Mouse (Mus musculus): ENCODE results near the gene Atp5j2. TPM values are rescaled to one million over a fixed set of nuclear protein-coding genes. Genes with fewer than 3 reads are reported as not detected.
"Not testable (repeated sequence)": the region's sequence is repeated elsewhere in the genome, so short reads cannot be mapped to it uniquely, and the experiment has no call there.

Atp5j2 gene
- polyA plus RNA-seq, 1 experiment from 2014 or later = 600 TPM

DNA sequence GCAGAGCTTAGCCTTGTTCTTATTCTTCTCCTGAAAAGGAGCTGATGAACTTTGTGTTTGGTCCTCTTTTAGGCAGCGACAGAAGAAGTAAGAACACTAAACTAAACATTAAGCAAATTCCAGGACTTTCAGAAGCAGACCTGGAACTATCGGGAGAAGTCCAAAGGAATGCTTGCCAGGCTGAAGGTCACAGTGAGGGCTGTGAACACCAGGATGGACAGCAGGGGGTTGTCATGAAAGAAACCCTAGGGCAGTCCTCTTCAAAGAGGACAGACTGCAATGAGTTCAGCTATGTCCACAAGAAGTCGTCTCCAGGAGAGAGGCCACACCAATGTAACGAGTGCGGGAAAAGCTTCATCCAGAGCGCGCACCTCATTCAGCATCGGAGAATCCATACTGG lies 28.1 kb upstream of the Atp5j2 start:
- Histone ChIP-seq H3K36me3 (ENCODE audit: control insufficient read depth, insufficient read depth, low read length) (peaks cover 25% of the 10 kb centered on the region), H3K9ac (ENCODE audit: low read depth, low read length) (no peak overlapping the region), H3K27me3 (ENCODE audit: control insufficient read depth, insufficient read depth, low read depth, low read length) (no peaks in the 10 kb centered on the region), H3K4me2 (ENCODE audit: low read length) (no peak overlapping the region), H3K27ac (ENCODE audit: low read length) (no peak overlapping the region), H3K4me3 (ENCODE audit: low read depth, low read length) (no peak overlapping the region), H3K4me1 (ENCODE audit: control insufficient read depth, insufficient read depth, low read length) (no peaks in the 10 kb centered on the region), H3K9me3 (replicated peaks; ENCODE audit: control insufficient read depth, low read length, poor library complexity, severe bottlenecking) (no peaks in the 10 kb centered on the region)
- no peak for ATAC-seq
- WGBS = 95% methylated on average over 8 of the region's 8 CpGs

DNA sequence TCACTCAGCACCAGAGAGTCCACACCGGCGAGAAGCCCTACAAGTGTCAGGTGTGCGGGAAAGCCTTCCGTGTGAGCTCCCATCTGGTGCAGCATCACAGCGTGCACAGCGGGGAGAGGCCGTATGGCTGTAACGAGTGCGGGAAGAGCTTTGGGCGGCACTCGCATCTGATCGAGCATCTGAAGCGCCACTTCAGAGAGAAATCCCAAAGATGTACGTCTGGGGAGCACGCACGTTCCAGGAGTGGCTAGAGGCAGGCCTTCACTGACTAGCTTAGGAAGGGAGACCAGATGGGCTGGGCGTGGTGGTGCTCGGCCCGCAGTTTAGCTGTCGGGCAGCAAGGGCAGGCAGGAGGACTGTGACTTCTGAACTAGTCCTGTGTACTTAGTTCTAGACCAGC lies 26.8 kb upstream of the Atp5j2 start:
- H3K36me3 ChIP-seq (ENCODE audit: control insufficient read depth, insufficient read depth, low read length) = peaks cover 25% of the 10 kb centered on the region
- no peak overlapping the region for H3K4me2 ChIP-seq (ENCODE audit: low read length)
- no peak for ATAC-seq

DNA sequence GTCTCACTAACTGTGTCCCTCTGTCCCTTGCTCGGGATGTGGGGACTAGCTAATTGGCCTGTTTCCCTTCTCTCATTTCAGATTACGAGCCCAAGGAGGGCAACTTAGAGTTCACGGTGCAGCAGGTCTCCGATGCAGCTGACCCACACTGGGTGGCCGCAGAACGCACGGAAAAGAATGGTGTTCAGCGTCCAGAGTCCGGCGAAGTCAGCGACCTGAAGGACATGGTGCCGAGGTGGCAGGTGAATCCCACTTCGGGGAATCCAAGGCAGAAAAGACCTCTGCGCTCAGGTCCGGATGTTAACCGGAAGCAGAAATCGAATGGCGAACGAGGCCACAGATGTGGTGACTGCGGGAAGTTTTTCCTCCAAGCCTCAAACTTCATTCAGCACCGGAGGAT lies 26.3 kb upstream of the Atp5j2 start:
- Histone ChIP-seq H3K4me1 (ENCODE audit: control insufficient read depth, insufficient read depth, low read length) (no peaks in the 10 kb centered on the region), H3K36me3 (ENCODE audit: control insufficient read depth, insufficient read depth, low read length) (peaks cover 25% of the 10 kb centered on the region), H3K9ac (ENCODE audit: low read depth, low read length) (no peak overlapping the region), H3K4me2 (ENCODE audit: low read length) (no peak overlapping the region), H3K27me3 (ENCODE audit: control insufficient read depth, insufficient read depth, low read depth, low read length) (no peaks in the 10 kb centered on the region), H3K4me3 (ENCODE audit: low read depth, low read length) (no peak overlapping the region), H3K27ac (ENCODE audit: low read length) (no peak overlapping the region), H3K9me3 (replicated peaks; ENCODE audit: control insufficient read depth, low read length, poor library complexity, severe bottlenecking) (no peaks in the 10 kb centered on the region)
- WGBS = 96% methylated on average over 21 of the region's 21 CpGs
- no peak for ATAC-seq

More for the DNA sequence above, 26.8 kb upstream of the Atp5j2 start:
- Histone ChIP-seq H3K4me1 (ENCODE audit: control insufficient read depth, insufficient read depth, low read length) (no peaks in the 10 kb centered on the region), H3K27ac (ENCODE audit: low read length) (no peak overlapping the region), H3K9ac (ENCODE audit: low read depth, low read length) (no peak overlapping the region), H3K9me3 (replicated peaks; ENCODE audit: control insufficient read depth, low read length, poor library complexity, severe bottlenecking) (no peaks in the 10 kb centered on the region), H3K27me3 (ENCODE audit: control insufficient read depth, insufficient read depth, low read depth, low read length) (no peaks in the 10 kb centered on the region), H3K4me3 (ENCODE audit: low read depth, low read length) (no peak overlapping the region)
- WGBS = 95% methylated on average over 20 of the region's 20 CpGs

DNA sequence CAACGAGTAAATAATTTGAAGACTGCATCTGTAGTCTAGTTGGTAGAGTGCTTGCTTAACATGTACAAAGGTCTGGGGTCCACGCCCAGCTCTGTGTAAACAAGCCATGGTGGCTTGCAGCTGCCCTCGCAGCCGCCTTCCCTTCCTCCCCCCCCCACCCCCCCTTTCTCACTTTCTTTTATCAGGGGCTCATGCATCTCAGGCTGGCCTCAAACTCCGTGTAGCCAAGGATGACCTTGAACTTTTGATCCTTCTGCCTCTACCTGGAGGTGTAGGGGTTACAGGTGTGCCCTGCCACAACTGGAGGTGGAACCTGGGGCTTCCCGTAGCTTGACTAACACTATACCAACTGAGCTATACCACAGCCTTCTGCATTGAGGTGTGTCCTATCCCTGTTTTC lies 25.9 kb upstream of the Atp5j2 start:
- H3K4me2 ChIP-seq (ENCODE audit: low read length) = no peak overlapping the region
- WGBS = 85% methylated on average over 6 of the region's 6 CpGs
- no peaks in the 10 kb centered on the region for H3K27me3 ChIP-seq (ENCODE audit: control insufficient read depth, insufficient read depth, low read depth, low read length)
- peaks cover 25% of the 10 kb centered on the region for H3K36me3 ChIP-seq (ENCODE audit: control insufficient read depth, insufficient read depth, low read length)
- H3K27ac ChIP-seq (ENCODE audit: low read length) = no peak overlapping the region
- H3K4me1 ChIP-seq (ENCODE audit: control insufficient read depth, insufficient read depth, low read length) = no peaks in the 10 kb centered on the region
- H3K9me3 ChIP-seq (replicated peaks; ENCODE audit: control insufficient read depth, low read length, poor library complexity, severe bottlenecking) = no peaks in the 10 kb centered on the region
- ATAC-seq = no peak
- no peak overlapping the region for H3K4me3 ChIP-seq (ENCODE audit: low read depth, low read length)
- H3K9ac ChIP-seq (ENCODE audit: low read depth, low read length) = no peak overlapping the region

DNA sequence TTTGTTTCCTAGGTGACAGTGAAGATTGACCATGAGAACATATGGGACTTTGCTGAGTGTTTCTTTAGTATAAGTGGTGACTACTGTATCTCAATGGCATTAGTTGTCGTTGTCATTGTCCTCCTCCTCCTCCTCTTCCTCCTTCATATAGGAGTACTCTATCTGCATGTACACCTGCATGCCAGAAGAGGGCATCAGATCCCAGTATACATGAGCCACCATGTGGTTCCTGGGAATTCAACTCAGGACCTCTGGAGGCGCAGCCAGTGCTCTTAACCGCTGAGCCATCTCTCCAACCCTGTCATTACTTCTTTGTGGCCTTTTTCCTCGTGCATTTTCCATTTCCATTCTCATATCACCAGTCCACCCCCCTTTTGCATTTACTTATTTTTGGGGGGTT lies 22.8 kb upstream of the Atp5j2 start:
- H3K4me1 ChIP-seq (ENCODE audit: control insufficient read depth, insufficient read depth, low read length) = no peaks in the 10 kb centered on the region
- 72% methylated on average over 4 of the region's 4 CpGs for WGBS

DNA sequence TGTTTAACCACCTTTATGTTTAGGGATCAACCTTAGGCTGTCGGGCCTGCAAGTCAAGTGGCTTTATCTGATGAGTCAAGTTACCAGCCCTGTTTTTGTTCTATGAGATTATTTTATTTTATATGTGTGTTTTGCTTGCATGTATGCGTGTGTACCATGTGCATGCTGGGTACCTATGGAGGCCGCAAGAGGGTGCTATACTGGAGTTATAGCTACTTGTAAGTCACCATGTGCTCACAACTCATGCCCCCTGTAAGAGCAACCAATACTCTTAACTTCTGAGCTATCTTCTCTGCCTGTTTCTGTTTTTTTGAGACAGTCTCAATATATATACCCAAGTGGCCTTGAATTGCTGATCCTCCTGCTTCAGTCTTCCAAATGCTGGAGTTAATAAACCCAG lies 21.6 kb upstream of the Atp5j2 start:
- no peak overlapping the region for H3K4me3 ChIP-seq (ENCODE audit: low read depth, low read length)
- H3K27me3 ChIP-seq (ENCODE audit: control insufficient read depth, insufficient read depth, low read depth, low read length) = no peaks in the 10 kb centered on the region
- no peak overlapping the region for H3K27ac ChIP-seq (ENCODE audit: low read length)
- H3K9me3 ChIP-seq (replicated peaks; ENCODE audit: control insufficient read depth, low read length, poor library complexity, severe bottlenecking) = no peaks in the 10 kb centered on the region
- no peak for ATAC-seq
- H3K9ac ChIP-seq (ENCODE audit: low read depth, low read length) = no peak overlapping the region
- 95% methylated on average over 3 of the region's 3 CpGs for WGBS
- no peak overlapping the region for H3K4me2 ChIP-seq (ENCODE audit: low read length)
- peaks cover 7% of the 10 kb centered on the region; the same call in 1 of the 2 replicates for H3K36me3 ChIP-seq (ENCODE audit: control insufficient read depth, insufficient read depth, low read length)
- H3K4me1 ChIP-seq (ENCODE audit: control insufficient read depth, insufficient read depth, low read length) = no peaks in the 10 kb centered on the region

More for the DNA sequence above, 22.8 kb upstream of the Atp5j2 start:
- no peak overlapping the region for H3K4me3 ChIP-seq (ENCODE audit: low read depth, low read length)
- no peaks in the 10 kb centered on the region for H3K27me3 ChIP-seq (ENCODE audit: control insufficient read depth, insufficient read depth, low read depth, low read length)
- no peaks in the 10 kb centered on the region for H3K9me3 ChIP-seq (replicated peaks; ENCODE audit: control insufficient read depth, low read length, poor library complexity, severe bottlenecking)
- no peak overlapping the region for H3K27ac ChIP-seq (ENCODE audit: low read length)
- peaks cover 16% of the 10 kb centered on the region for H3K36me3 ChIP-seq (ENCODE audit: control insufficient read depth, insufficient read depth, low read length)
- no peak overlapping the region for H3K4me2 ChIP-seq (ENCODE audit: low read length)
- H3K9ac ChIP-seq (ENCODE audit: low read depth, low read length) = no peak overlapping the region
- no peak for ATAC-seq

DNA sequence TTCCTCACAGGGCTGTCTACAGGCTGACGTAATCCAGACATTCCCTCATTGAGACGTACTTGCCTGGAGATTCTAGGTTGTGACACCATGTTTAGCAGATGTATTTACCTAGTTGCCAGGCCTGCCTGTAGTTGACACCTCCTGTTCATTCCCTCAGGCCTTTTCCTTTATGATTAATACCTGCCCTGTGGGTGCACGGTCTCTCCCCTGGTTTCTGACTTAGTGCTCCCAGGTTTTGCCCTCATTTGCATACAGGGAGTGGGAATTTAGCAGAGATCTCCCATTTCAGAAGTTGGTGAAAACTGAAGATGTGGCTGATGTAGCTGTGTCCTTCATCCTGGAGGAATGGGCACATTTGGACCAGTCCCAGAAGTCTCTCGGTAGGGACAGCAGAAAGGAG lies 20.4 kb upstream of the Atp5j2 start:
- Histone ChIP-seq H3K4me2 (ENCODE audit: low read length) (no peak overlapping the region), H3K36me3 (ENCODE audit: control insufficient read depth, insufficient read depth, low read length) (peaks cover 13% of the 10 kb centered on the region; the same call in 1 of the 2 replicates), H3K9ac (ENCODE audit: low read depth, low read length) (no peak overlapping the region), H3K9me3 (replicated peaks; ENCODE audit: control insufficient read depth, low read length, poor library complexity, severe bottlenecking) (no peaks in the 10 kb centered on the region), H3K4me1 (ENCODE audit: control insufficient read depth, insufficient read depth, low read length) (no peaks in the 10 kb centered on the region), H3K27me3 (ENCODE audit: control insufficient read depth, insufficient read depth, low read depth, low read length) (no peaks in the 10 kb centered on the region), H3K27ac (ENCODE audit: low read length) (no peak overlapping the region), H3K4me3 (ENCODE audit: low read depth, low read length) (no peak overlapping the region)
- 96% methylated on average over 4 of the region's 4 CpGs for WGBS
- ATAC-seq = no peak

DNA sequence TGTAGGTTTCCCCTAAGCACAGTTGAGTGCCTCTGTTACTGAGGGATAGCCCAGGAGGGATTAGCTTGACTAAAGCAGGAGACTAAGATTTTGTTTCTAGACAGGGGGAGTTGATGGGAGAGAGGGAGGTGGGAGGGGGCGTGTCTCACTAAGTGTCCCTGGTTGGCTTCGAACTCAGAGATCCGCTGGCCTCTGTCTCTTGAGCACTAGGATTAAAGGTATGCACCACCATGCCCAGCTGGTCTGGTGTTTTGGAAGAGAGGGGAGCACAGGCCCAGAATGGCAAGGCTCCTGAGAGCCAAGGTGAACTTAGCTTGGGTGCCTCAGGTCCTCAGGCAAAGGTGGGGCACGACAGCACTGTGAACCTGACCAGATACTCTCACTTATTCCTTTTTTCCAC lies 19.5 kb upstream of the Atp5j2 start:
- H3K27me3 ChIP-seq (ENCODE audit: control insufficient read depth, insufficient read depth, low read depth, low read length) = no peaks in the 10 kb centered on the region
- WGBS = 95% methylated on average over 4 of the region's 4 CpGs
- H3K27ac ChIP-seq (ENCODE audit: low read length) = no peak overlapping the region
- H3K36me3 ChIP-seq (ENCODE audit: control insufficient read depth, insufficient read depth, low read length) = peaks cover 13% of the 10 kb centered on the region; the same call in 1 of the 2 replicates
- H3K4me1 ChIP-seq (ENCODE audit: control insufficient read depth, insufficient read depth, low read length) = no peaks in the 10 kb centered on the region
- H3K9me3 ChIP-seq (replicated peaks; ENCODE audit: control insufficient read depth, low read length, poor library complexity, severe bottlenecking) = no peaks in the 10 kb centered on the region
- no peak overlapping the region for H3K9ac ChIP-seq (ENCODE audit: low read depth, low read length)
- H3K4me2 ChIP-seq (ENCODE audit: low read length) = no peak overlapping the region
- H3K4me3 ChIP-seq (ENCODE audit: low read depth, low read length) = no peak overlapping the region
- no peak for ATAC-seq

DNA sequence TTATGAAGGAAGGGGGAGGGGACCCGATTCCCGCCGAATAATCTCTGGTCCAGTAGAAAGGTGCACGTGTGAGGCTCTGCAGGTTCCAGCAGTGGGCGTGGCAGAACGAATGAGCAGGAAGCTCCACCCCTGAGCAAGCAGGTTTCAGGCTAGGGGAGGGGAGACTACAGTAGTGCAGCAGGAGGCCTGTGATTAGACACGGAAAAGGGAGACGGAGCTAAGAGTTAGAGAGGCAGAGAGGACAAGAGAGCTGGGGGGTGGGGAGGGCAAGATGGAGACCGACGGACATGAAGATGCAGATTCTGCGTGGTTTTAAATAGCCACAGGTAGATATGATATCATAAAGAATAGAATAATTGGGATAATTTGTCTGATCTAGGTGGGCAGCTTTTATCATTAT lies 16.5 kb upstream of the Atp5j2 start:
- H3K27ac ChIP-seq (ENCODE audit: low read length); H3K4me2 ChIP-seq (ENCODE audit: low read length); H3K4me3 ChIP-seq (ENCODE audit: low read depth, low read length); H3K27me3 ChIP-seq (ENCODE audit: control insufficient read depth, insufficient read depth, low read depth, low read length); H3K9ac ChIP-seq (ENCODE audit: low read depth, low read length); ATAC-seq; H3K4me1 ChIP-seq (ENCODE audit: control insufficient read depth, insufficient read depth, low read length); H3K9me3 ChIP-seq (replicated peaks; ENCODE audit: control insufficient read depth, low read length, poor library complexity, severe bottlenecking): not testable (repeated sequence)
- WGBS = 59% methylated on average over 11 of the region's 11 CpGs
- H3K36me3 ChIP-seq (ENCODE audit: control insufficient read depth, insufficient read depth, low read length) = peaks cover 13% of the 10 kb centered on the region; the same call in 1 of the 2 replicates
